Mouse (Mus musculus): ENCODE data around the gene Lcat. TPM values are rescaled to one million over a fixed set of nuclear protein-coding genes. Genes with fewer than 3 reads are reported as not detected.

The Lcat gene
- polyA plus RNA-seq, 1 experiment from 2014 or later, result 1.0 TPM

DNA sequence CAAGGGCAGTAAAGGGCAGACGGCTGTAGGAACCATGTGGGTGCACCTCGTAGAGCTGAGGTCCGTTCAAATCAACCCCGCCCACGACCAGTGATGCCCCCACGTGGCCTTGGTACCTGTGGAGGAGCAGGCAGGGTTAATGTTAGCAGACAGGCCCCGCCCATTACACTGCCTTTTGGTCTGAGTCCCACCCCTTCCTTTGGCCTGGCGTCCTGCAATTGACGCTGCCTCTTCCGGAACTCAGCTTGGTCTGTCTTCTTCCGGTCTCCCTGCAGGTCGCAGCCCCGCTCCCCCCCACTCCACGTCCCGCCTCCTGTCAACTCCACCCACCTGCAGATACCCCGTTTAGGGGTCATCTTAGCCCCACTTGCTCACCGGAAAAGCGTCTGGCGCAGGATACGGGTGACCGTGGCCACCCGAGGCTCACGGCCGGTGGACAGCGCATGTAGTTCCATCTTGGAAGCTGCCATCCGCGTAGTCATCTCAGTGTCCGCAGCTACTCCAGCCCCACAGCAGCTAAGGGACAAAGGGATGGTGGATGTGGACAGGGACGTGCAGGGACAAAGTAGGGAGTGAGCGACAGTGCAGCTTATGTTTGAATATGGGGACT is 6.2 kb downstream of the Lcat start:
- H3K4me1 ChIP-seq (ENCODE audit: control insufficient read depth, insufficient read depth, low read length), result peaks cover 15% of the 10 kb centered on the region
- H3K9ac ChIP-seq (replicated peaks; ENCODE audit: low read length), result peak overlapping the region; percentile 81
- peak overlapping the region; percentile 83 for H3K27ac ChIP-seq (replicated peaks; ENCODE audit: low read depth, low read length)
- peak overlapping the region; percentile 84 for H3K4me2 ChIP-seq (ENCODE audit: low read length)
- H3K36me3 ChIP-seq (ENCODE audit: control insufficient read depth, insufficient read depth, low read length), result peaks cover 5% of the 10 kb centered on the region; the same call in 1 of the 2 replicates
- WGBS, result 1% methylated on average over 30 of the region's 30 CpGs
- ATAC-seq (ENCODE audit: low FRiP score, low TSS enrichment) (peak; percentile 90), DNase-seq (peak; percentile 93)
- H3K4me3 ChIP-seq (replicated peaks; ENCODE audit: low read depth, low read length), result peak overlapping the region; percentile 46
- H3K27me3 ChIP-seq (ENCODE audit: control insufficient read depth, insufficient read depth, low read length), result no peaks in the 10 kb centered on the region
- H3K9me3 ChIP-seq (ENCODE audit: control insufficient read depth, low read length), result no peaks in the 10 kb centered on the region

DNA sequence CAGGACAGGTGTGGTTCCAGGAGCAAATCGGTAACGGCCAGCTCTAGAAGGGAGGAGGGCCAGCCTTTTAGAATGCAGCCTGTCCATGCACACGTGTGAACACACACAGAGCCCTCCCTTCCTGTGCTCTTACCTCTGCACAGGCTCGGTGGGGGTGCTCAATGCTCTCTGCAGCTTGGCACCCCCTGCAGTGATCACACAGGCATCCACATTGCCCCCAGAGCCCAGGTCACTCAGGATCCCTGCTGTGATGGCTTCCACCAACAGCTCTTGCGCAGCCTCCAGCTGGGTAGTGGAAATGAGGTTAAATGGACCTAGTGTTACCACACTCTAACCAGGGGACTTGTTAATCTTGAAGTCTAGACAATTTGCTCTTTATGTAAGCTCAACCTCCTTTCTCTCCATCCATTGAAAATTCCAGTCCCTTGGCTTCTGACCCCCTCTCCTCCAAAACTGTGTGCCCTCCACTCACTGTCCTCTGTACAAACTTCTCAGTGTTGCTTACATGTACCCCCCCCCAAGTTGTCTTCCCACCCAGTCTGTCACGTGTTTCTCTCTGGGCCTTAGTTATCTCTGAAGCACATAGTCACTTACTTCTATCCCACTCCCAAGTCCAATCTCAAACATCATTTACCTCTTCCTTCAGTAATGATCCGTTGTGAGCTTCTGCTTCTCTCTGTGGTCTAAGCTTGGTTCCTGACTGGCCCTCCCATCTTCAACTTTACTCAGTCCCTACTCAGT is 7.1 kb downstream of the Lcat start:
- Histone ChIP-seq H3K4me3 (replicated peaks; ENCODE audit: low read depth, low read length) (peak overlapping the region; percentile 46), H3K4me2 (ENCODE audit: low read length) (peak overlapping the region; percentile 84), H3K36me3 (ENCODE audit: control insufficient read depth, insufficient read depth, low read length) (peaks cover 9% of the 10 kb centered on the region; the same call in 1 of the 2 replicates), H3K27me3 (ENCODE audit: control insufficient read depth, insufficient read depth, low read length) (no peaks in the 10 kb centered on the region), H3K4me1 (ENCODE audit: control insufficient read depth, insufficient read depth, low read length) (peaks cover 15% of the 10 kb centered on the region), H3K9ac (replicated peaks; ENCODE audit: low read length) (peak overlapping the region; percentile 81), H3K9me3 (ENCODE audit: control insufficient read depth, low read length) (no peaks in the 10 kb centered on the region), H3K27ac (replicated peaks; ENCODE audit: low read depth, low read length) (0 out of 2 replicates have a peak overlapping the region, but pooled peaks have one; percentile 83)
- no peak for DNase-seq
- no peak for ATAC-seq (ENCODE audit: low FRiP score, low TSS enrichment)
- WGBS, result 35% methylated on average over 7 of the region's 7 CpGs

DNA sequence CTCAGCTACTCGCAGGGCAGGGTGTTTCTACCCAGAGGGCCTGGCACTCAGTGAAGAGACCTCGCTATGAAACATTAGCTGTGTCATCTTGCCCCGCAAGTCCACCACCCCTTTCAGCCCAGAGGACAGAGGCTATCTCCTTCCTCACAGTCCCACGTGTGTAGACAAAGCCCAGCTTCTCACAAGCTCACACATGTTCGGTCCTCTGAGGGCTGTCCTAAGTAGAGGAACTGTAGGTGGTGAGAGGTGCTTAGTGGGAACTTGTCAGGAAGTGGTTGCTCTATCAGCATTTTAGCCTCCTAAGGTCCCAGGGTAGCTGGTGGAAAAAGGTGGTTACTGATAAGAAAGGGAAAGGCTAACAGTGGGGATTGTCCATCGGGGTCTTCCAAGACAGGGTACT is 8.1 kb downstream of the Lcat start:
- Histone ChIP-seq H3K9me3 (ENCODE audit: control insufficient read depth, low read length) (no peaks in the 10 kb centered on the region), H3K4me3 (replicated peaks; ENCODE audit: low read depth, low read length) (no peak overlapping the region), H3K27ac (replicated peaks; ENCODE audit: low read depth, low read length) (no peak overlapping the region), H3K27me3 (ENCODE audit: control insufficient read depth, insufficient read depth, low read length) (no peaks in the 10 kb centered on the region), H3K4me2 (ENCODE audit: low read length) (no peak overlapping the region), H3K9ac (replicated peaks; ENCODE audit: low read length) (no peak overlapping the region), H3K36me3 (ENCODE audit: control insufficient read depth, insufficient read depth, low read length) (peaks cover 9% of the 10 kb centered on the region; the same call in 1 of the 2 replicates), H3K4me1 (ENCODE audit: control insufficient read depth, insufficient read depth, low read length) (peaks cover 15% of the 10 kb centered on the region)
- no peak for ATAC-seq (ENCODE audit: low FRiP score, low TSS enrichment)
- 89% methylated on average over 6 of the region's 6 CpGs for WGBS
- DNase-seq, result no peak

DNA sequence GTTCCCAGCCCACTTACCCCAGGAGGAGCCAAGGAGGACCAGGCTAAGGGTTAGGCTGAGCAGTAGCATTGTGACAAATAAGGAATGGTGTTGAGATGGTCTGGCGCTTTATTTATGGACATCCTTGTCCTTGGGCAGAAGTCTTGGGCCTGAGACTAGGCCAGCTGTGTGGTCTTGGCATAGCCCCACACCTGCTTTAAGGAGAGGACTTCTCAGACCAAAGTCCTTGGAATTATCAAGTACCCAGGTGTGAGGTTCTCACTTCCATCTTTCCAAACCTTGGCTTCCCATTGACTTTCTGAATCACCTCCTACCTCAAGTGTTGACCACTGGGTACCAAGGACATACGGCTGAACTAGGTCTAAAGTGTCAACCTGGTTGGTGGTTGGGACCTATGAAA is 9.4 kb downstream of the Lcat start, which contains the start of gene Ctrl:
Ctrl (minus strand) TSS at position 101 of the 400 bp plus-strand sequence.
- H3K9me3 ChIP-seq (ENCODE audit: control insufficient read depth, low read length), result no peaks in the 10 kb centered on the region
- H3K4me1 ChIP-seq (ENCODE audit: control insufficient read depth, insufficient read depth, low read length), result peaks cover 15% of the 10 kb centered on the region
- DNase-seq (no peak), ATAC-seq (ENCODE audit: low FRiP score, low TSS enrichment) (no peak)
- WGBS, result 96% methylated on average over 2 of the region's 2 CpGs
- no peak within 1 kb of the TSS for H3K4me2 ChIP-seq (ENCODE audit: low read length)
- H3K36me3 ChIP-seq (ENCODE audit: control insufficient read depth, insufficient read depth, low read length), result peaks cover 15% of the 10 kb centered on the region
- H3K9ac ChIP-seq (replicated peaks; ENCODE audit: low read length), result no peak within 1 kb of the TSS
- no peak within 1 kb of the TSS for H3K4me3 ChIP-seq (replicated peaks; ENCODE audit: low read depth, low read length)
- H3K27me3 ChIP-seq (ENCODE audit: control insufficient read depth, insufficient read depth, low read length), result no peaks in the 10 kb centered on the region
- H3K27ac ChIP-seq (replicated peaks; ENCODE audit: low read depth, low read length), result no peak within 1 kb of the TSS

DNA sequence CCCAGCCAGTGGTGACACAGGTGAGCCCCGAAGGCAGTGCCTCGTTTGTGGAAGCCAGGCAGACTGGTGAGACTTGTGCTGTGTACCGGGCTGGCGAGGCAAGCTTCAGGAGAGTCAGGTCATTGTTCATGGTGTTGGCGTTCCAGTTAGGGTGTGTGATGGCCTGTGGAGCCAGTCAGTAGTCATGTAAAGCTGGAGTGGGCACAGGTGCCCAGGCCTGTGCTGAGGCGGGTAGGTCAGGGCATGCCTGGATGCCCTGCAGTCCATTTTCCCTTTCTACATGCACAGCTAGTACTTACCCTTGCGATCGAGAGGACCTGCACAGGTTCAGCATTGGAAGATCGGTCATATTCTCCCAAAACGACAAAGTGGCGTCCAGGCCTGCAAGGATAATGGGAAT is 10.7 kb downstream of the Lcat start:
- Histone ChIP-seq H3K9me3 (ENCODE audit: control insufficient read depth, low read length) (no peaks in the 10 kb centered on the region), H3K4me1 (ENCODE audit: control insufficient read depth, insufficient read depth, low read length) (peaks cover 9% of the 10 kb centered on the region), H3K36me3 (ENCODE audit: control insufficient read depth, insufficient read depth, low read length) (peaks cover 15% of the 10 kb centered on the region), H3K9ac (replicated peaks; ENCODE audit: low read length) (no peak overlapping the region), H3K27ac (replicated peaks; ENCODE audit: low read depth, low read length) (no peak overlapping the region), H3K4me3 (replicated peaks; ENCODE audit: low read depth, low read length) (no peak overlapping the region), H3K27me3 (ENCODE audit: control insufficient read depth, insufficient read depth, low read length) (no peaks in the 10 kb centered on the region), H3K4me2 (ENCODE audit: low read length) (no peak overlapping the region)
- DNase-seq (no peak), ATAC-seq (ENCODE audit: low FRiP score, low TSS enrichment) (no peak)
- WGBS, result 90% methylated on average over 11 of the region's 11 CpGs

DNA sequence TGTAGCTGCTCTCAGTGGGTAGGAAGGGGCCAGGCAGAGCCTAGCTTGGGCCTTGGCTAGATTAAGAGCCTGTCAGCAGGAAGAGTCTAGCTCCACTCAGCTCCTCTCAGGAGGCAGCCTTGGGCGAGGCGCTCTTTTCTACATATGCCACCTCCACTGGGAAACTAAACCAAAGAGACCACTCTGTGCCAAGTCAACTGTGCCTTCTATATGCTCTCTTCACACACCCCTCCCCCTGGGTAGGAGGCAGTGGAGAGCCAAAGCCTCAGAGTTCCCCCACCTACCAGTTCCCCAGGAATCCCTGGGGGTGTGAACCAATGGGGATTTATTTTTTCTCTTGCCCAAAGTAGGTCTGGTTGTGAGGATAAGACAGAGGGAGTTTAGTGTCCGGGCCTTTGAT is 11.9 kb downstream of the Lcat start:
- no peaks in the 10 kb centered on the region for H3K9me3 ChIP-seq (ENCODE audit: control insufficient read depth, low read length)
- H3K4me1 ChIP-seq (ENCODE audit: control insufficient read depth, insufficient read depth, low read length), result peaks cover 7% of the 10 kb centered on the region
- no peak overlapping the region for H3K4me2 ChIP-seq (ENCODE audit: low read length)
- no peak overlapping the region for H3K27ac ChIP-seq (replicated peaks; ENCODE audit: low read depth, low read length)
- H3K4me3 ChIP-seq (replicated peaks; ENCODE audit: low read depth, low read length), result no peak overlapping the region
- no peaks in the 10 kb centered on the region for H3K27me3 ChIP-seq (ENCODE audit: control insufficient read depth, insufficient read depth, low read length)
- no peak overlapping the region for H3K9ac ChIP-seq (replicated peaks; ENCODE audit: low read length)
- DNase-seq (no peak), ATAC-seq (ENCODE audit: low FRiP score, low TSS enrichment) (no peak)
- peaks cover 15% of the 10 kb centered on the region for H3K36me3 ChIP-seq (ENCODE audit: control insufficient read depth, insufficient read depth, low read length)
- WGBS, result 95% methylated on average over 3 of the region's 3 CpGs

DNA sequence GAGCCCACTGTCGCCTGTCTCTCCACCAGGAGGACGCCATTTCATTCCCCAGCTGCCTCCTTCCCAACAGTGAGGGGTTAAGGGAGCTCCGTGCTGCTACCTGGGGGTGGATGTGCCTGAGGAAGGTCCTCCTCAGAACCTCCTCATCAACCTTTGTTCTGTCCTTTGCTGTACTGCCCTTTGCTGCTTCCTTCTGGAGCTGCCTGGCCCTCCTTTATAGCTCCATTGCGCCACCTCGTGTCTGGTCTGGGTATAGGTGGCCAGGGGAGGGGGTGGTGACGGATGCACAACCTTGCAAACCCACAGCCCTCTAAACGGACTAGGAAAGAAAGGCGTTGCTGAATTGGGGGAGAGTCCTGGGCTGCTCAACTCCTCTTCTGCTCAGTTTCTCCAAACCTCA is 12.6 kb downstream of the Lcat start:
- no peak overlapping the region for H3K4me3 ChIP-seq (replicated peaks; ENCODE audit: low read depth, low read length)
- peak overlapping the region; percentile 26 for H3K9ac ChIP-seq (replicated peaks; ENCODE audit: low read length)
- peak overlapping the region; percentile 50 for H3K27ac ChIP-seq (replicated peaks; ENCODE audit: low read depth, low read length)
- no peaks in the 10 kb centered on the region for H3K27me3 ChIP-seq (ENCODE audit: control insufficient read depth, insufficient read depth, low read length)
- H3K9me3 ChIP-seq (ENCODE audit: control insufficient read depth, low read length), result no peaks in the 10 kb centered on the region
- H3K4me2 ChIP-seq (ENCODE audit: low read length), result no peak overlapping the region
- WGBS, result 18% methylated on average over 8 of the region's 8 CpGs
- ATAC-seq (ENCODE audit: low FRiP score, low TSS enrichment), result peak; percentile 66
- H3K36me3 ChIP-seq (ENCODE audit: control insufficient read depth, insufficient read depth, low read length), result peaks cover 15% of the 10 kb centered on the region
- H3K4me1 ChIP-seq (ENCODE audit: control insufficient read depth, insufficient read depth, low read length), result no peaks in the 10 kb centered on the region
- peak; percentile 88 for DNase-seq

DNA sequence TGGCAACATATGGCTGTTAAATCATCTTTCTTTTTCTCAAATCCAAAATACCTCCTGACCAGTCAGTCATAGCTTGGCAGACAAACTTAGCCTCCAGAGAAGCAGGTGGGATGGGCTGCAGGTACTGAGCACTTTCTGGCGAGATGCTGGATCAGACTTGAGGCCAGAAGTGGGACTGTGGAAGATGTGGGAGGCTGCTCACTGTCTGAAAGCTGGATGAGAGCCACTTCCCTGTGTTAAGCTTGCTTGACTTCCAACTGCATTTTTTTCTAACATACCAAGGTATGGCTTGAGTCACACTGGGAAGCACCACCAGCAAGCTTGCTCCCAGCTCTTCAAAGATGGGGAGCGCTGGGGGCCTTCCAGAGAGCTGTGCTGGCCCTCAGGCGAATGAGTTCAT is 18.1 kb downstream of the Lcat start:
- DNase-seq (no peak), ATAC-seq (ENCODE audit: low FRiP score, low TSS enrichment) (no peak)
- no peak overlapping the region for H3K4me2 ChIP-seq (ENCODE audit: low read length)
- no peak overlapping the region for H3K9ac ChIP-seq (replicated peaks; ENCODE audit: low read length)
- H3K27ac ChIP-seq (replicated peaks; ENCODE audit: low read depth, low read length), result no peak overlapping the region
- H3K4me1 ChIP-seq (ENCODE audit: control insufficient read depth, insufficient read depth, low read length), result no peaks in the 10 kb centered on the region
- peaks cover 6% of the 10 kb centered on the region for H3K36me3 ChIP-seq (ENCODE audit: control insufficient read depth, insufficient read depth, low read length)
- no peaks in the 10 kb centered on the region for H3K27me3 ChIP-seq (ENCODE audit: control insufficient read depth, insufficient read depth, low read length)
- H3K4me3 ChIP-seq (replicated peaks; ENCODE audit: low read depth, low read length), result no peak overlapping the region
- H3K9me3 ChIP-seq (ENCODE audit: control insufficient read depth, low read length), result no peaks in the 10 kb centered on the region
- WGBS, result 79% methylated on average over 3 of the region's 3 CpGs

DNA sequence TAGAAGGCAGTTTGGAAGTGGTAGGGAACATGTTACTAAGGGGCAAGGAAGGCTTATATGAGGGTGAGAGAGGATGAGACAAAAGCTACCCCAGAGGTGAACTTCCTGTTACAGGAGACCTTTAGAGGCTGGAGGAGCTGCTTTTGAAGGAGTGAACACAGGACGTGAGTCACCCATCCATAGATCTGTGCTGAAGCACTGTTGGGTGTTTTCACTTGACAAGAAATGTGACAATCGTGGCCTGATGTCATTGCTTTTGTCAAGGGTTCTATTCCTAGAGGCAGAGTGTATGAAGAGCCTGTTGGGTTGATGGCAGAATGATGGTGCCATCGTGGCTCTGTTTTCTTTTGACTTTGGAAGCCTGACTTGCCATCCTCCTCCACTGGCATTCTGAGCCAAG is 23.8 kb downstream of the Lcat start:
- H3K27ac ChIP-seq (replicated peaks; ENCODE audit: low read depth, low read length), result no peak overlapping the region
- H3K36me3 ChIP-seq (ENCODE audit: control insufficient read depth, insufficient read depth, low read length), result peaks cover 21% of the 10 kb centered on the region; the same call in 1 of the 2 replicates
- H3K4me2 ChIP-seq (ENCODE audit: low read length), result no peak overlapping the region
- no peak for DNase-seq
- no peak for ATAC-seq (ENCODE audit: low FRiP score, low TSS enrichment)
- no peaks in the 10 kb centered on the region for H3K4me1 ChIP-seq (ENCODE audit: control insufficient read depth, insufficient read depth, low read length)
- no peaks in the 10 kb centered on the region for H3K27me3 ChIP-seq (ENCODE audit: control insufficient read depth, insufficient read depth, low read length)
- no peak overlapping the region for H3K9ac ChIP-seq (replicated peaks; ENCODE audit: low read length)
- 93% methylated on average over 3 of the region's 3 CpGs for WGBS
- no peak overlapping the region for H3K4me3 ChIP-seq (replicated peaks; ENCODE audit: low read depth, low read length)
- H3K9me3 ChIP-seq (ENCODE audit: control insufficient read depth, low read length), result no peaks in the 10 kb centered on the region

All from midbrain, embryonic 14.5 days (tissue).